Mouse (Mus musculus): ENCODE results near the gene March11.

The March11 gene

GRCm38 (mm10) chr15:26308629-26309230, at the start of gene March11:
Gene March11, plus strand, starts transcription at chr15:26309048.
- H3K36me3 ChIP-seq (ENCODE audit: insufficient read depth, low read length) = 0 out of 2 replicates have a peak, but pooled peaks cover 5% of the 10 kb centered on the region
- H3K4me3 ChIP-seq (replicated peaks; ENCODE audit: low read length) = peak within 1 kb of the TSS; percentile 89
- H3K27me3 ChIP-seq (ENCODE audit: insufficient read depth, low read length) = no peaks in the 10 kb centered on the region
- H3K9me3 ChIP-seq (ENCODE audit: low read length) = no peaks in the 10 kb centered on the region
- H3K4me1 ChIP-seq (replicated peaks; ENCODE audit: low read depth, low read length) = peaks cover 25% of the 10 kb centered on the region
- TF ChIP-seq CTCF (conservative IDR thresholded peaks at IDR 0.05; ENCODE audit: low read length) (no peak), POU5F1 (IDR thresholded peaks at IDR 0.05; ENCODE audit: borderline replicate concordance, low read length) (no peak), NANOG (IDR thresholded peaks at IDR 0.05; ENCODE audit: borderline replicate concordance, low read length) (no peak)

- Histone ChIP-seq H3K4me1 (replicated peaks; ENCODE audit: low read depth, low read length) (no peaks in the 10 kb centered on the region), H3K27me3 (ENCODE audit: insufficient read depth, low read length) (no peaks in the 10 kb centered on the region), H3K4me3 (replicated peaks; ENCODE audit: low read length) (no peak overlapping the region), H3K9me3 (ENCODE audit: low read length) (no peaks in the 10 kb centered on the region), H3K36me3 (ENCODE audit: insufficient read depth, low read length) (no peaks in the 10 kb centered on the region)
- TF ChIP-seq NANOG (IDR thresholded peaks at IDR 0.05; ENCODE audit: borderline replicate concordance, low read length) = no peak
- no peak for TF ChIP-seq CTCF (conservative IDR thresholded peaks at IDR 0.05; ENCODE audit: low read length)
- no peak for TF ChIP-seq POU5F1 (IDR thresholded peaks at IDR 0.05; ENCODE audit: borderline replicate concordance, low read length)
Observed at GRCm38 (mm10) chr15:26262336-26262735, 46.5 kb upstream of the March11 start.

GRCm38 (mm10) chr15:26269596-26269995, 39.3 kb upstream of the March11 start:
- H3K27me3 ChIP-seq (ENCODE audit: insufficient read depth, low read length) = no peaks in the 10 kb centered on the region
- no peaks in the 10 kb centered on the region for H3K4me1 ChIP-seq (replicated peaks; ENCODE audit: low read depth, low read length)
- H3K9me3 ChIP-seq (ENCODE audit: low read length) = no peaks in the 10 kb centered on the region
- H3K36me3 ChIP-seq (ENCODE audit: insufficient read depth, low read length) = no peaks in the 10 kb centered on the region
- no peak overlapping the region for H3K4me3 ChIP-seq (replicated peaks; ENCODE audit: low read length)
- TF ChIP-seq POU5F1 (IDR thresholded peaks at IDR 0.05; ENCODE audit: borderline replicate concordance, low read length) (no peak), NANOG (IDR thresholded peaks at IDR 0.05; ENCODE audit: borderline replicate concordance, low read length) (no peak), CTCF (conservative IDR thresholded peaks at IDR 0.05; ENCODE audit: low read length) (no peak)

- H3K4me3 ChIP-seq (replicated peaks; ENCODE audit: low read length) = no peak overlapping the region
- H3K36me3 ChIP-seq (ENCODE audit: insufficient read depth, low read length) = no peaks in the 10 kb centered on the region
- 0 out of 2 replicates have a peak, but pooled peaks cover 4% of the 10 kb centered on the region for H3K4me1 ChIP-seq (replicated peaks; ENCODE audit: low read depth, low read length)
- no peaks in the 10 kb centered on the region for H3K27me3 ChIP-seq (ENCODE audit: insufficient read depth, low read length)
- no peak for TF ChIP-seq NANOG (IDR thresholded peaks at IDR 0.05; ENCODE audit: borderline replicate concordance, low read length)
- TF ChIP-seq CTCF (conservative IDR thresholded peaks at IDR 0.05; ENCODE audit: low read length) = no peak
- TF ChIP-seq POU5F1 (IDR thresholded peaks at IDR 0.05; ENCODE audit: borderline replicate concordance, low read length) = no peak
- no peaks in the 10 kb centered on the region for H3K9me3 ChIP-seq (ENCODE audit: low read length)
Observed at GRCm38 (mm10) chr15:26276035-26276511, 32.8 kb upstream of the March11 start.

GRCm38 (mm10) chr15:26276608-26277007, 32.2 kb upstream of the March11 start:
- H3K27me3 ChIP-seq (ENCODE audit: insufficient read depth, low read length) = no peaks in the 10 kb centered on the region
- H3K36me3 ChIP-seq (ENCODE audit: insufficient read depth, low read length) = no peaks in the 10 kb centered on the region
- H3K9me3 ChIP-seq (ENCODE audit: low read length) = no peaks in the 10 kb centered on the region
- no peak for TF ChIP-seq POU5F1 (IDR thresholded peaks at IDR 0.05; ENCODE audit: borderline replicate concordance, low read length)
- no peak for TF ChIP-seq NANOG (IDR thresholded peaks at IDR 0.05; ENCODE audit: borderline replicate concordance, low read length)
- no peak for TF ChIP-seq CTCF (conservative IDR thresholded peaks at IDR 0.05; ENCODE audit: low read length)
- 0 out of 2 replicates have a peak, but pooled peaks cover 4% of the 10 kb centered on the region for H3K4me1 ChIP-seq (replicated peaks; ENCODE audit: low read depth, low read length)
- no peak overlapping the region for H3K4me3 ChIP-seq (replicated peaks; ENCODE audit: low read length)

- no peaks in the 10 kb centered on the region for H3K4me1 ChIP-seq (replicated peaks; ENCODE audit: low read depth, low read length)
- no peak for TF ChIP-seq NANOG (IDR thresholded peaks at IDR 0.05; ENCODE audit: borderline replicate concordance, low read length)
- TF ChIP-seq POU5F1 (IDR thresholded peaks at IDR 0.05; ENCODE audit: borderline replicate concordance, low read length) = no peak
- no peak for TF ChIP-seq CTCF (conservative IDR thresholded peaks at IDR 0.05; ENCODE audit: low read length)
- no peaks in the 10 kb centered on the region for H3K27me3 ChIP-seq (ENCODE audit: insufficient read depth, low read length)
- peaks cover 5% of the 10 kb centered on the region; the same call in 1 of the 2 replicates for H3K9me3 ChIP-seq (ENCODE audit: low read length)
- no peak overlapping the region for H3K4me3 ChIP-seq (replicated peaks; ENCODE audit: low read length)
- H3K36me3 ChIP-seq (ENCODE audit: insufficient read depth, low read length) = no peaks in the 10 kb centered on the region
Observed at GRCm38 (mm10) chr15:26291871-26292270, 17.0 kb upstream of the March11 start.

- Histone ChIP-seq H3K9me3 (ENCODE audit: low read length) (peaks cover 5% of the 10 kb centered on the region; the same call in 1 of the 2 replicates), H3K4me1 (replicated peaks; ENCODE audit: low read depth, low read length) (no peaks in the 10 kb centered on the region), H3K27me3 (ENCODE audit: insufficient read depth, low read length) (no peaks in the 10 kb centered on the region), H3K4me3 (replicated peaks; ENCODE audit: low read length) (no peak overlapping the region), H3K36me3 (ENCODE audit: insufficient read depth, low read length) (no peaks in the 10 kb centered on the region)
- TF ChIP-seq CTCF (conservative IDR thresholded peaks at IDR 0.05; ENCODE audit: low read length) (no peak), POU5F1 (IDR thresholded peaks at IDR 0.05; ENCODE audit: borderline replicate concordance, low read length) (no peak), NANOG (IDR thresholded peaks at IDR 0.05; ENCODE audit: borderline replicate concordance, low read length) (no peak)
Observed at GRCm38 (mm10) chr15:26292811-26293210, 16.0 kb upstream of the March11 start.

GRCm38 (mm10) chr15:26293215-26293614, 15.6 kb upstream of the March11 start:
- TF ChIP-seq POU5F1 (IDR thresholded peaks at IDR 0.05; ENCODE audit: borderline replicate concordance, low read length) = no peak
- TF ChIP-seq NANOG (IDR thresholded peaks at IDR 0.05; ENCODE audit: borderline replicate concordance, low read length) = no peak
- no peak for TF ChIP-seq CTCF (conservative IDR thresholded peaks at IDR 0.05; ENCODE audit: low read length)
- peaks cover 3% of the 10 kb centered on the region; the same call in 1 of the 2 replicates for H3K9me3 ChIP-seq (ENCODE audit: low read length)
- no peaks in the 10 kb centered on the region for H3K36me3 ChIP-seq (ENCODE audit: insufficient read depth, low read length)
- no peak overlapping the region for H3K4me3 ChIP-seq (replicated peaks; ENCODE audit: low read length)
- H3K27me3 ChIP-seq (ENCODE audit: insufficient read depth, low read length) = no peaks in the 10 kb centered on the region
- H3K4me1 ChIP-seq (replicated peaks; ENCODE audit: low read depth, low read length) = no peaks in the 10 kb centered on the region
